Mouse (Mus musculus) left cerebral cortex, adult 2 months (tissue): ENCODE data around the gene Apom. TPM values are rescaled to one million over a fixed set of nuclear protein-coding genes. Genes with fewer than 3 reads are reported as not detected.

Source experiments
- DNase-seq, 2 experiments: peaks; one replicate each; pipeline ENCODE4 v3.0.0; 2021 to 2022; ENCODE audit warnings: low spot score in 2 of 2, mixed read lengths in 1 of 2; ENCODE audit errors: extremely low spot score in 1 of 2
- H3K27ac ChIP-seq: fragments of 200-600 bp; 2 replicates; pipeline ENCODE4 v1.8.1; 2022
- H3K4me3 ChIP-seq: fragments of 200-600 bp; 2 replicates; pipeline ENCODE4 v1.8.1; 2022
- CTCF ChIP-seq: fragments of 200-600 bp; IDR thresholded peaks from 2 replicates; pipeline ENCODE4 v1.8.1; 2022; ENCODE audit warnings: antibody characterized with exemption, mild to moderate bottlenecking, moderate library complexity
- intact Hi-C: fragments of 180-260 bp; cut with DNase I; formaldehyde crosslinking; loops from one replicate; pipeline ENCODE4 v1.15.1; 2025
- total RNA-seq, 2 experiments: library from RNA; stranded (reverse); gene quantifications; 2 replicates each; pipeline ENCODE4 v1.2.3; 2021

Gene Apom
- total RNA-seq, 2 experiments from 2014 or later, result not detected

DNA sequence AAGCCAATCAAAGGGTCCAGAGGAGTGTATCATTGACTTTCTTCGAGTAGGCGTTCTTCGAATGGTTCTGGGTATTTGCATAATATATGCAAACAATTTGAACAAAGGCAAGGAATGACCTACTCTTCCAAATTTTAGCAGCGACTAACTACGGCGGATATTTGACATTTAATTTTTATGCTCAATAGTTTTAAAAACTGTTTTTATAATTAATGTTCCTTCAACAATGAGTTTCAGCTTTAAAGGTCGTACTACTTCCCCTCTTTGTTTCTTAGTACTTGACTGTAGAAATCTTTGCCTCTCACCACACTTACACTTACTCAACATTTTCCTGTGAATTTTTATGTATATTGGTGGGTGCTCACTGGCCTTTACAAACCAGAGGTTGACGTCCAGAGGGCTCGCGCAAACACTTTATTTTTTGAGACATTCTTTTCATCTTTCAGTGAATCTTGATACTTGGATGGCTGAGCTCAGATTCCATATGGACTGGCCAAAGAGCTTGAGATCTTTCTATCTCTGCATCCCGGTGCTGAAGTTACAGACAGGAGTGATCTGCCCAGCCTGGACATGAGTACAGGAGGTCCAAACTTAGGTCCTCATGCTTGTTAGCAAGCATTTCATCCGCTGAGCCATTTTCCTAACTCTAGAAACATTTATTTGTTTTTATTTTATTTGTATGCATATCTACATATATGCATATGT, 33.8 kb upstream of the Apom start:
- no peak for DNase-seq
- Histone ChIP-seq H3K27ac (peak overlapping the region; percentile 96), H3K4me3 (peak overlapping the region; percentile 87)
- no peak for TF ChIP-seq CTCF
- intact Hi-C loops, result loop anchor here (1.0 kb wide), 1 partner anchor 71 kb away; no protein-coding TSS in a partner anchor

DNA sequence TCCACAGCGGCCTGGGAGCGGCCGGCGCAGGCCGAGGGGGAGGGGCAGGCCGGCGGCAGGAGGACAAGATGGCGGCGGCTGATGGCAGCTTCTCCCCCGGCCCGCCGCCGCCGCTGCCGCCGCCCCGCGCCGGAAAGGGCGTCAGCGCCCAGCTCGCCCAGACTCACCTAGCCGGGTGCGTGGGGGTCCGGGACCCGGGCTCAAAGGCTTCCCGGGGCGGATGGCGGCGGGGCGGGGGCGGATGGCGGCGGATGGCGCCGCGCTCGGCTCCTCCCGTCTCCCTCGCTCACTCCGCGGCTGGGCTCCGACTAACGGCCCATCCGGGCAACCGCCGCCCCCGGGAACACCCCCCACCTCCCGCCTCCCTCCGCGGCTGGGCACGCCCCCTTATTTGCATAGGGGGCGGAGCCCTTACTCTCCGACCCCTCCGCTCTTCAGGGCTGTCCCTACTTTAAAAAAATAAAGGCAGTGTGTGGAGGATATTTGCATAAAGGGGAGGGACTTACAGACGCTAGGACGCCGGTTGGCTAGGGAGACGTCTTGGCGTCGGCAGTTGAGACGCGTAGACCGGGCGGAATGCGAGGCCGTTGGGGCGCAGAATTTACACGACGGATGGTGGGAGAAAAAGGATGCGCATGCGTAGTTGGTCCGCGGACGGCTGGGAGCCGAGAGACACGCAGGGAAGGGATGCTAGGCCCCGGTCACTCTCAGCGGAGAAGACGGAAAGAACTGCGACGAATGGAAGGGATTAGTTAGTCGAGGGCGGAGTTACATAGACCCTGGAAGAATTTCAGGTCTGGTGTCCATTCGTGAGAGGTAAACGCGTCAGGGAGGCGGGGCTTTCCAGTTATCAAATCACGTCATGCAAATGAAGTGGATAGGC, 33.0 kb upstream of the Apom start, which contains the start of gene Prrc2a:
Gene Prrc2a, minus strand, starts transcription at position 330 of the 883 bp plus-strand sequence.
- Histone ChIP-seq H3K4me3 (peak within 1 kb of the TSS; percentile 87), H3K27ac (peak within 1 kb of the TSS; percentile 96)
- DNase-seq, result peak; percentile 98
- TF ChIP-seq CTCF, result no peak
- intact Hi-C loops, result loop anchor here (1.0 kb wide), 1 partner anchor 30 kb away; the partner anchor contains the start of gene Bag6

DNA sequence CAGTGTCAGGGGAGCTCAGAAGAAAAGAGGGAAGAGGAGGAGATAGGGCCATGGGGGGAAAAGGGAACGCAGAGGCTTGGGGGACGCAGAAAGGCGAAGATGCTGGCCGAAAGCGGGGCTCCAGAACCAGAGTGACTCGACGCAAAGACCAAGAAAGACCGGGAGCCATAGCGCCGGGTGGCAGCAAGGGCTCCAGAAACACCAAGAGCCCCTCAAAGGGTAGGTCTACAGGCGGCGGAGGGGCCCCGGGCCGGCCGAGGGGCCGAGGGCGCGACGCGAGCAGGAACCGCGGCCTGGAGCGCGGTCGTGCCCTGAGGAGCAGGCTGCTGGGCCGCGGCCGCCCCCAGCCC, 32.3 kb upstream of the Apom start:
- DNase-seq, result no peak
- Histone ChIP-seq H3K27ac (peak overlapping the region; percentile 96), H3K4me3 (peak overlapping the region; percentile 87)
- intact Hi-C loops, result loop anchor here (1.0 kb wide), 1 partner anchor 29 kb away; the partner anchor contains the start of gene Bag6
- no peak for TF ChIP-seq CTCF

DNA sequence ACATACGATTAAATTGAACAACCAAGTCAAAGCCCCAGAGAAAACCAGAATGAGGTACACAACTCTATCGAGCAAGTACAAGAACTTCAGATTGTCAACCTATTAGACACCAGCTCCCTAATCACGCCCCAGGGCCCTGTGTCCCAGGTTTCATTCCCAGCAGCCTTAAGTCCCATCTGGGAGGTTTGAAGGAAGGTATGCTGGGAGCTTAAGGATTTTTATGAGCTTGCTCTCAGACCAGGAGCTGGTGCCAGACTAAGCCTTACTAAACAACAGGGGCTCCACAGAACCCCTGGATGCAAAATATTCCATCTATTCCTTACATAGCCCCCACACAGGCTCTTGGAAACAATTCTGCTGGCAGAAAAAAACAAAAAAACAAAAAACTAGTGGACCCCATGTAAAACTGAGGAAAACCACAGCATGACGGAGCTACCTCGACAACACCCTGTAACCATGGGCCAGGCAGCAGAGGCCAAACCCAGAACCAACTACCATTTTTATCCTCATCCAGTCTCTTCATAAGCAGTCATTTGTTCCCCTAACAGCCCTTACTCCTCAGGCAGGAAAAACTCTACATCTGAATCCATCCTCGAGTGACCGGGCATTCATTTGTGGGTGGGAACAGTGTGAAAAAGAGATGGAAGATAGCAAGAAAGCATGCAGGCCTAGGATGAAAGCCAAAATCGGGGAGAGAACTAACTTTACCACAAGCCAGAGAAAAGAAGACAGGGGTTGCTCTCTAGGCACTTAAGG, 31.7 kb upstream of the Apom start:
- peak overlapping the region; percentile 87 for H3K4me3 ChIP-seq
- DNase-seq, result no peak
- TF ChIP-seq CTCF, result no peak
- intact Hi-C loops, result loop anchor here (1.0 kb wide), 1 partner anchor 28 kb away; the partner anchor contains the start of gene Bag6
- peak overlapping the region; percentile 96 for H3K27ac ChIP-seq

DNA sequence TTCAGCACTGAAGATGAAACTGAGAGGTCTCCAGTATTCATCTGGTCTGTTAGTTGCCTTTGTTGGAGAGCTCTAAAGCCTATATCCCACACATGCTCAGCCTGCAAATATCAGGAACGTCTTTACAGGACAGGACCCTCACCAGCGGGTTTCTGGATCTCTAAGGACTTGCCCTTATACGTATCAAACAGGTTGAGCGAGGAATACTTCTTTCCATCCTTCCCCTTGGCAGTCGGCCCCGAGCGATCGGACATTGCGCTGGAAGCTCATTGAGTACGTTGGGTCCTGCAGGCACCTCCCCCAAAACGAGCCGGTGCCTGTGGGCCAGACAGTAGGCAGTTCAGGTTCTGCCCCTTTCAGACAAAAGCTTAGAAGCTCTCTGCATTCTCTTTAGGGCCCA, 30.9 kb upstream of the Apom start:
- no peak for TF ChIP-seq CTCF
- H3K27ac ChIP-seq, result no peak overlapping the region
- no peak for DNase-seq
- peak overlapping the region; percentile 87 for H3K4me3 ChIP-seq
- intact Hi-C loops, result no loop called here

DNA sequence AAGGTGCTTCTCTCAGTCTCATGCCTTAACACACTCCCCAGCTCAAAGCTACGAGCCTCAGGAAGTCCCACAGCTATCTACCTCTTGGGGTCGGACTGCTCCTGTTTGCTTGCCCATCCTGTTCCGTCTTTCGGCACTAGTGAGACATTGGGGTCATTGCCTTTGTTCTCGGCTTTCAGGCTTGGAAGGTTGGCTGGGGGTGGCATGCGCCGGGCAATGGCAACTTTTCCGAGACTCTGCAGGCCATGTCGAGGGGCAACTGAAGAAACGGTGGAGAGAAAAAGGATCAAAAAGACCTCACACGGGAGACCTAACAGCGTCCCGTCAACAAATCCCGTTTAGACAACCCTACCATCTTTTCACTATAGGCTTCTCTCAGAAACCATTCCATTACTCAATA, 30.3 kb upstream of the Apom start:
- TF ChIP-seq CTCF, result no peak
- no peak for DNase-seq
- peak overlapping the region; percentile 87; the same call in 1 of the 2 replicates for H3K4me3 ChIP-seq
- intact Hi-C loops, result no loop called here
- no peak overlapping the region for H3K27ac ChIP-seq

DNA sequence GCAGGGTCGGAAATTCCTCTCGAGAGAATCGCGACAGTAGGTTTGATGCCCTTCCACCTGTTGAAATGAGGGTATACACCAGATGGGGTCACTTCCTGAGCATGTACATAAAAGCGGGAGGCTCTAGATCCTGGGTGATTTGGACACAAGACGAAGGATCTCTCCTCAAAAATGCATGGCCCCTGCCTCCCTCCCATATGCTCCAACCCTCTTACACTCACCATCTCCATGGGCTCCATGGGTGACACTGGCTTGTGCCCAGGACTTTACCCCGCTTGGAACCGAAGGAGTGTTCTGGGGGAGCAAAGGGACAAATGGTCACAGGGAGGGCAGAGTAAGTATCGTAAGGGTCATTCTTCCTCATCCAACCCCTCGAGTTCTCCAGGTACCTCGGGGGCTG, 29.6 kb upstream of the Apom start:
- no peak for DNase-seq
- Histone ChIP-seq H3K4me3 (no peak overlapping the region), H3K27ac (no peak overlapping the region)
- intact Hi-C loops, result no loop called here
- TF ChIP-seq CTCF, result no peak

DNA sequence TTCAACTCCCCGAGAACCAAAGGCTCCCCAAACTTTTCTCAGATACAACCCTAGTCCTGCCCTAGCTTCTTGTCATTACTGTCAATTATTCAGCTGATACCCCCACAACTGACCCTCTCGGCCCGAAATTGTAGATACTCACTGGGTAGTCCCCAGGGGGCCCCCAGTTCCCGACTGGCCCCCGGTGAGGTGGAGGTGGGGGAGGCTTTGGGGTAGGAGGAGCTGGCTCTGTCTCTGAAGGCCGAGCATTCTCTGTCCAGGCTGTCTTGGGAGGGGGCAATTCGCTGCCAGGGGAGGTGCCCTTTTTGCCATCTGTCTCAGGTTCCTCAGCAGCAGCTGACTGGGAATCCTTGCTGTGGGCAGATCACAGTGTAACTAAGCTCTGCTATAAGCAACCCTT, 27.8 kb upstream of the Apom start:
- H3K4me3 ChIP-seq, result no peak overlapping the region
- no peak overlapping the region for H3K27ac ChIP-seq
- no peak for DNase-seq
- no peak for TF ChIP-seq CTCF
- intact Hi-C loops, result no loop called here

DNA sequence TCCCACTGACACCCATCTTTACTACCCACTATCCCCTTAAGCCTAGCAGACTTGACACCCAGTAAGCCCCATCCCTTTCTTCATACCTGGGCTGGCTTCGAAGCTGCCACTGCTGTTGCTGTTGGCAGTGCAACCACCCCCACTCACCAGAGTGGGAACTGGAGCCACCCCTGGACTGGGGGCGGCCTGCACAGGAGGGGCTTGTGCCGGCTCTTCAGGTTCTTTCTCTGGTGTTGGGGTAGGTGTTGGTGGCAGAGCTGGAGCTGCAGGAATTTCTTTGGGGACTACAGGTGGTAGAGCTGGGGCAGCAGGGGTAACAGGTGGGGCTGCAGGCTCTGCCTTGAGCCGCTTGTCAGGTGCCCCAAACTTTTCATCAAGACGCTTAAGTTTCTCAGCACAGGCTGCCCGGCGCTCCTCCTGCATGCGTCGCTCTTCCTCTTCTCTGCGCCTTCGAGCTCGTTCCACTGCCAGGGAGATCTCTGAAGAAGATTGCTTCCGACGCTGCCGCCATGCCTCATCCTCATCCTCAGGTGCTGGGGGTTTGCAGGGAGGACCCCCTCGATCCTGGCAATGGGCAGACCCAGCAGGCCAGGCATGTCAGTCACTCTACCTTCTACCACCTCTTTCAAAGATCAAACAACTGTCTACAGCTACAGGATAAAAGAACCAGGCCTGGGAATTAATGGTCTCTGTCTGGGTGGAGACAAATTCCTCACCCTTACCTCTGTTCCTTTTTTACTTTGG, 27.2 kb upstream of the Apom start:
- Histone ChIP-seq H3K27ac (no peak overlapping the region), H3K4me3 (no peak overlapping the region)
- no peak for DNase-seq
- intact Hi-C loops, result no loop called here
- no peak for TF ChIP-seq CTCF

DNA sequence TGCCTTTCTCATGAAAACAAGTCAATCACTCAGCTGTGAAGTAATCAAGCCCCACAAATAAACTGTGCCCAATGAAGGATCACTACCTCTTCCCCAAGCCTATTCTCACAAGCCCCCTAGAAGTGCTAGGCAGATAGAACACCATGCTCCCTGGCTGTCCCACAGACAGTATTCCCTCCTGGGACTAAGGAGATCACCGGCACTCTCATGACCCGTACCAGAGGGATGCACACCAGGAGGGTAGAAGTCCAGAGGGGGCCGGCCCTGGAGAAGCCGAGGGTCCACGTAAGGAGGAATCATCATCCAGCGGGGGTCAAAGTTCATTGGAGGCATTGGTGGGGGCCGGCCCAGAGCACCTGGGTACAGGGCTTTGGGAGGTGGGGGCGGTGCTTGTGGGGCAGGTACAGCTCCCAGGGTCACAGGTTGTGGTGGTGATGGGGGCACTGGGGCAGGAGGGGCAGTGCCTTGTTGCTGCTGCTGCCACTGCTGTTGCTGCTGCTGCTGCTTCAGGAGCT, 25.9 kb upstream of the Apom start:
- TF ChIP-seq CTCF, result no peak
- Histone ChIP-seq H3K27ac (no peak overlapping the region), H3K4me3 (no peak overlapping the region)
- no peak for DNase-seq
- intact Hi-C loops, result no loop called here

DNA sequence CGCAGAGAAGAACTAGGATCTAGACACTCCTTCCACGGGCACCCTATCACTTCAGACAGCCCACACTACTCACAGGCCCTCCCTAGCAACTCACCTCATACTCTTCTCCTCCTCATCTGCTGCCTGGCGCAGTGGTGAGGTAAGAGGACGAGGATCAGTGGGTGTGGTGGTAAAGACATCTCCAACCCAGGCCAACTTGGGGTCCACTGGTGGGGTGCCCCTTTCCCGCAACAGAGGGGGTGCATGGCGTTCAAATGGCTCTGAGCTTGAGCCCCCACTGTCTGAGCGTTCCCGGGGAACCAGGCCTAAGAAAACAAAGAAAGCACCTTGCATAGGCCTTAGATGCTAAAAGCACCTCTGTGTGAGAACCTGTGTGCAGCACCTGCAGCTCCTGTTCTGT, 25.4 kb upstream of the Apom start:
- DNase-seq, result no peak

More for the DNA sequence above, 25.4 kb upstream of the Apom start:
- H3K4me3 ChIP-seq, result no peak overlapping the region
- H3K27ac ChIP-seq, result no peak overlapping the region
- no peak for TF ChIP-seq CTCF
- intact Hi-C loops, result no loop called here
